Mouse (Mus musculus) G1E (cell line): ENCODE data around the gene Zfp750.

ENCODE experiments used
- CTCF ChIP-seq: IDR thresholded peaks from 2 replicates; pipeline ENCODE4 v1.5.1; 2012; ENCODE audit warnings: low read depth, low read length, inconsistent platforms, mixed read lengths
- GATA1 ChIP-seq: IDR thresholded peaks from 2 replicates; pipeline ENCODE4 v1.6.1; 2012; ENCODE audit warnings: borderline replicate concordance, low read length, inconsistent platforms, mixed read lengths
- POLR2AphosphoS5 ChIP-seq: IDR thresholded peaks from 2 replicates; pipeline ENCODE4 v1.6.1; 2012; ENCODE audit warnings: low read depth, low read length, inconsistent platforms; ENCODE audit not compliant: insufficient replicate concordance

DNA sequence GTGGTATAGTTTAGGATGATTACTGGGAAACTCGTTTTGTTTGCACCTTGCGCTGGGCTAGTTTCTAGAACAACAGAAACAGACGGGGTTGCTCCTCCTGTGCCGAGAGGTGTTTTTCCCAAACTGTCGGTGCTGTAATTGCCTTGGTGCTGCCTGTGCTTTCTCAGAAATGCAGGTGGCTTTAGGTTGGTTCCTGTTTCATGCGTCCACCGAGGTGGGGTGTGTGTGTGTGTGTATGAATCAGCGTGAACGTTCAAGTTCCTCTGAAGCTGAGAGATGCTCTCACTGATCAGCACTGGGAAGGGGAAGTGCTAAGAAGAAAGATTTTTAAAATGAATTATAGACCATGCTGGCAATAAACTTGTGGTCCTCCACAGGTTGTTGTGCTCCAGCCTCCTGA lies 33.3 kb downstream of the Zfp750 start:
- TF ChIP-seq CTCF (no peak), GATA1 (no peak), POLR2AphosphoS5 (no peak)
